Mouse (Mus musculus): ENCODE data around the gene Map3k11.

- TF ChIP-seq EP300 (optimal IDR thresholded peaks at IDR 0.05) (no peak), CTCF (IDR thresholded peaks at IDR 0.05; ENCODE audit: low read depth) (no peak)
Observed at GRCm38 (mm10) chr19:5647791-5648190, 40.8 kb upstream of the Map3k11 start.

All from stomach, postnatal 0 days (tissue).